Mouse (Mus musculus): ENCODE measurements around the gene Olfr108. TPM values are rescaled to one million over a fixed set of nuclear protein-coding genes. Genes with fewer than 3 reads are reported as not detected.

The Olfr108 gene
- total RNA-seq (2021): not detected
- not detected in 2 replicates for polyA plus RNA-seq (2012; rRNA removed)
- long read RNA-seq: 0 reads

GRCm38 (mm10) chr17:37445180-37445579, at the start of gene Olfr108:
Gene Olfr108, plus strand, starts transcription at chr17:37445480.
- DNase-seq: no peak

- no peak for DNase-seq
Measured at GRCm38 (mm10) chr17:37398926-37399325, 46.4 kb upstream of the Olfr108 start, which contains the start of gene Olfr107. Gene Olfr107, plus strand, starts transcription at chr17:37399226.

GRCm38 (mm10) chr17:37413380-37413779, 31.9 kb upstream of the Olfr108 start:
- no peak for DNase-seq

- no peak for DNase-seq
Measured at GRCm38 (mm10) chr17:37458616-37459015, 13.3 kb downstream of the Olfr108 start, which contains the start of gene Olfr109. Gene Olfr109, plus strand, starts transcription at chr17:37458916.

GRCm38 (mm10) chr17:37483452-37483851, 38.2 kb downstream of the Olfr108 start, which contains the start of gene H2-M2:
Gene H2-M2, minus strand, starts transcription at chr17:37483552.
- DNase-seq: no peak

GRCm38 (mm10) chr17:37491930-37492518, 46.7 kb downstream of the Olfr108 start, which contains the start of gene Olfr110:
Gene Olfr110, plus strand, starts transcription at chr17:37492468.
- DNase-seq: no peak

Other genes starting within 250 kb of the Olfr108 start
- not detected for gene Olfr94, start 244.5 kb upstream of the Olfr108 start, total RNA-seq (2021)
- not detected in 2 replicates for gene Olfr94, start 244.5 kb upstream of the Olfr108 start, polyA plus RNA-seq (2012; rRNA removed)
- gene Olfr95, start 232.4 kb upstream of the Olfr108 start, total RNA-seq (2021): not detected
- not detected in 2 replicates for gene Olfr95, start 232.4 kb upstream of the Olfr108 start, polyA plus RNA-seq (2012; rRNA removed)
- not detected for gene Olfr96, start 225.3 kb upstream of the Olfr108 start, total RNA-seq (2021)
- not detected in 2 replicates for gene Olfr96, start 225.3 kb upstream of the Olfr108 start, polyA plus RNA-seq (2012; rRNA removed)
- not detected for gene Olfr97, start 208.2 kb upstream of the Olfr108 start, total RNA-seq (2021)
- not detected in 2 replicates for gene Olfr97, start 208.2 kb upstream of the Olfr108 start, polyA plus RNA-seq (2012; rRNA removed)
- not detected for gene Olfr98, start 181.7 kb upstream of the Olfr108 start, total RNA-seq (2021)
- not detected in 2 replicates for gene Olfr98, start 181.7 kb upstream of the Olfr108 start, polyA plus RNA-seq (2012; rRNA removed)
- gene H2-M3, start 175.3 kb upstream of the Olfr108 start, total RNA-seq (2021): 1 to 10 TPM; 3.3 to 6.6 TPM
- gene H2-M3, start 175.3 kb upstream of the Olfr108 start, polyA plus RNA-seq (2012; rRNA removed): 3.5 and 4.3 TPM in 2 replicates
- gene Olfr99, start 162.0 kb upstream of the Olfr108 start, total RNA-seq (2021): not detected
- not detected in 2 replicates for gene Olfr99, start 162.0 kb upstream of the Olfr108 start, polyA plus RNA-seq (2012; rRNA removed)
- gene Olfr101, start 141.2 kb upstream of the Olfr108 start, total RNA-seq (2021): not detected
- gene Olfr101, start 141.2 kb upstream of the Olfr108 start, polyA plus RNA-seq (2012; rRNA removed): not detected in 2 replicates
- not detected for gene Olfr102, start 128.4 kb upstream of the Olfr108 start, total RNA-seq (2021)
- gene Olfr102, start 128.4 kb upstream of the Olfr108 start, polyA plus RNA-seq (2012; rRNA removed): not detected in 2 replicates
- gene Olfr103, start 105.8 kb upstream of the Olfr108 start, total RNA-seq (2021): not detected
- not detected in 2 replicates for gene Olfr103, start 105.8 kb upstream of the Olfr108 start, polyA plus RNA-seq (2012; rRNA removed)
- not detected for gene Olfr104-ps, start 85.9 kb upstream of the Olfr108 start, total RNA-seq (2021)
- not detected in 2 replicates for gene Olfr104-ps, start 85.9 kb upstream of the Olfr108 start, polyA plus RNA-seq (2012; rRNA removed)
- not detected for gene Olfr105-ps, start 66.4 kb upstream of the Olfr108 start, total RNA-seq (2021)
- not detected in 2 replicates for gene Olfr105-ps, start 66.4 kb upstream of the Olfr108 start, polyA plus RNA-seq (2012; rRNA removed)
- gene Olfr106-ps, start 55.1 kb upstream of the Olfr108 start, total RNA-seq (2021): not detected
- gene Olfr106-ps, start 55.1 kb upstream of the Olfr108 start, polyA plus RNA-seq (2012; rRNA removed): not detected in 2 replicates
- gene Olfr107, start 46.3 kb upstream of the Olfr108 start, total RNA-seq (2021): not detected
- not detected in 2 replicates for gene Olfr107, start 46.3 kb upstream of the Olfr108 start, polyA plus RNA-seq (2012; rRNA removed)
- not detected for gene Olfr109, start 13.4 kb downstream of the Olfr108 start, total RNA-seq (2021)
- gene Olfr109, start 13.4 kb downstream of the Olfr108 start, polyA plus RNA-seq (2012; rRNA removed): not detected in 2 replicates
- 1 to 10 TPM in 1 of 2 experiments, under 1 TPM in 1; 0.43 to 1.7 TPM for gene H2-M2, start 38.1 kb downstream of the Olfr108 start, total RNA-seq (2021)
- gene H2-M2, start 38.1 kb downstream of the Olfr108 start, polyA plus RNA-seq (2012; rRNA removed): 0.62 and 0.90 TPM in 2 replicates
- gene Olfr110, start 47.0 kb downstream of the Olfr108 start, total RNA-seq (2021): not detected
- gene Olfr110, start 47.0 kb downstream of the Olfr108 start, polyA plus RNA-seq (2012; rRNA removed): 0.09 and 0.11 TPM in 2 replicates
- gene Olfr111, start 62.5 kb downstream of the Olfr108 start, total RNA-seq (2021): under 1 TPM; 0.14 to 0.17 TPM
- 0.09 and 0.73 TPM in 2 replicates for gene Olfr111, start 62.5 kb downstream of the Olfr108 start, polyA plus RNA-seq (2012; rRNA removed)
- not detected for gene Olfr112, start 124.0 kb downstream of the Olfr108 start, total RNA-seq (2021)
- gene Olfr112, start 124.0 kb downstream of the Olfr108 start, polyA plus RNA-seq (2012; rRNA removed): not detected in 2 replicates
- gene Olfr113, start 132.2 kb downstream of the Olfr108 start, total RNA-seq (2021): not detected
- not detected in 2 replicates for gene Olfr113, start 132.2 kb downstream of the Olfr108 start, polyA plus RNA-seq (2012; rRNA removed)
- not detected for gene Olfr114, start 147.3 kb downstream of the Olfr108 start, total RNA-seq (2021)
- gene Olfr114, start 147.3 kb downstream of the Olfr108 start, polyA plus RNA-seq (2012; rRNA removed): not detected in 2 replicates
- gene Olfr115, start 181.6 kb downstream of the Olfr108 start, total RNA-seq (2021): not detected
- not detected in 2 replicates for gene Olfr115, start 181.6 kb downstream of the Olfr108 start, polyA plus RNA-seq (2012; rRNA removed)
- not detected for gene Olfr116, start 181.7 kb downstream of the Olfr108 start, total RNA-seq (2021)
- gene Olfr116, start 181.7 kb downstream of the Olfr108 start, polyA plus RNA-seq (2012; rRNA removed): not detected in 2 replicates
- not detected for gene Olfr117, start 218.3 kb downstream of the Olfr108 start, total RNA-seq (2021)
- not detected in 2 replicates for gene Olfr117, start 218.3 kb downstream of the Olfr108 start, polyA plus RNA-seq (2012; rRNA removed)
- not detected for gene Olfr118, start 221.5 kb downstream of the Olfr108 start, total RNA-seq (2021)
- gene Olfr118, start 221.5 kb downstream of the Olfr108 start, polyA plus RNA-seq (2012; rRNA removed): not detected in 2 replicates